Mouse (Mus musculus): ENCODE results near the gene Gdpgp1.

DNA sequence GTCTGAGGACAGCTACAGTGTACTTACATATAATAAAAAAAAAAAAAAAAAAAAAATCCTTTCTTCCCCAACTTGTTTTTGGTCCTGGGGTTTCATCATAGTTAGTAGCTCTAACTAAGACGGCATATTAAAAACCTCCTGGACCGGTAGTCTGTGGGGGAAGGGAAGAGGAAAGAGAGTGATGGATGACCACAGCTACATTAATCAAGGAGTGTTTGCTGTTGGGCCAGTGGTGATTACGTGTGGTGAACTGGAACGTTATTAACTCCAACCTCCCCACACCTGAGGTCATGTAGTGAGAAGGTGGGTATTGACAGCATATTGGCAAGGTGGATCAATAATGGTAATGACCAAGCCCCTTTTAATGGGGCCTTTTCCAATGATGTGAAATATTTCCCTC, 48.1 kb upstream of the Gdpgp1 start:
- TF ChIP-seq POLR2A (IDR thresholded peaks at IDR 0.05; ENCODE audit: low read depth, low read length) (no peak), CTCF (conservative IDR thresholded peaks at IDR 0.05 in 1 of 2, IDR thresholded peaks at IDR 0.05 in 1 of 2; ENCODE audit: low read depth in 2 of 2, low read length in 2 of 2) (no peak), USF2 (conservative IDR thresholded peaks at IDR 0.05; ENCODE audit: low read depth, low read length) (no peak), CHD1 (IDR thresholded peaks at IDR 0.05; ENCODE audit: low read depth, low read length) (no peak), EP300 (IDR thresholded peaks at IDR 0.05; ENCODE audit: low read length) (no peak), JUND (conservative IDR thresholded peaks at IDR 0.05; ENCODE audit: low read depth, low read length) (no peak), HCFC1 (IDR thresholded peaks at IDR 0.05; ENCODE audit: low read depth, low read length) (no peak), JUN (IDR thresholded peaks at IDR 0.05; ENCODE audit: insufficient read depth, low read depth, low read length) (no peak), KAT2A (IDR thresholded peaks at IDR 0.05; ENCODE audit: insufficient replicate concordance, low read length) (no peak), MAFK (IDR thresholded peaks at IDR 0.05; ENCODE audit: insufficient replicate concordance, low read length) (no peak), NELFE (IDR thresholded peaks at IDR 0.05; ENCODE audit: low read depth, low read length) (no peak), MAX (IDR thresholded peaks at IDR 0.05; ENCODE audit: low read length) (no peak)
